Mouse (Mus musculus) adipocyte (in vitro differentiated cells): ENCODE measurements around the gene F830045P16Rik.

Experiments
- DNase-seq: peaks from one replicate; pipeline ENCODE4 v3.0.0-alpha.2; 2016; ENCODE audit warnings: low spot score

F830045P16Rik gene

GRCm38 (mm10) chr2:129536377-129536776 lies at the start of gene F830045P16Rik:
Gene F830045P16Rik, minus strand, starts transcription at chr2:129536602.
- no peak for DNase-seq

DNA sequence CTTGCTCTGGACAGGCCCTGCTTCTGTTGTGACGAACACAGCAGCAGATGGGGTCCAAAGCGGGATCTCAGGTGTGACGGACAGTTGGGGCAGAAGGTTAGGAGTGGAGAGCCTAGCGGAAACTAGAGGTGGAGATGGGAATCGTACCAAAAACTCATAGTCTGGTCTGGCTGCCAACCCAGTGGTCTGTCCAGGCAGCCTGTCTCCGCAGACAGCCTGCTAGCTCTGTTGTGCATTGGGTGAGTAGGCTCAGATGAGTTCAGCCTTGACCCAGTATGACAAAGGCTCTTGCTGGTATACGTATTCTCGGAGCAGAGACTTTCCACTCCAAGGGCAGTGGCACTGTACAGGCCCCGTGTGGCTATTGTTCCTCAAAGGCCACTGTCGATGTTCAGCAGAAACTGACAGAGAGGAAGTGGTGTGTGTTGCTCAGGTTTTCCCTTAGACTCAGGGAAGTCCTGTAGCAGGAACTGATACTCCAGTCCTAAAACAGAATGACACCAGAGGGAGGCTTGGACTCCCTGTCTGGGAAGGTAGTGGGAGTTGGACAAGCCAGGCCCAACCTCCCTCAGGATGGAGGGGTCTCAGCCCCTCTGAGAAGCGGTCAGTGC lies 49.6 kb upstream of the F830045P16Rik start:
- DNase-seq, result no peak

GRCm38 (mm10) chr2:129584905-129585304 lies 48.5 kb upstream of the F830045P16Rik start:
- no peak for DNase-seq

DNA sequence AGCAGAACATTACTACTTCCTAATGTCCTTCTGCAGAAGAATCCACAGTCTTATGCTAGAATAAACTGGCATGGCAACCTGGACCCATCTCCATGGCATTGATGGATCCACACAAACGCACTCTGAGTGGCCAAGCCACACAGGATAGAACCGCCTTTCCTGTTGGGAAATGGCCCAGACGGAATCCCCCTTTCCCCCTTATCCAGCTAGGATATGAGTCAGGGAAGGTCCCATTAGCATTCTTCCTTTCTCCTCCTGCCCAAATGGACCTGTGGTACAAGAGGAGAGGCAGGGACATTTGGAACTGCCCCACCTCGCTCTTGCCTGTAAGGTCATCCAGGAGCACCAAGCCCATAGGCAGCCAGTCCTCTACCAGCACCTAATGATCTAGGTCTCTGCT lies 45.9 kb upstream of the F830045P16Rik start:
- no peak for DNase-seq

- DNase-seq, result no peak
These were observed 45.4 kb upstream of the F830045P16Rik start for GRCm38 (mm10) chr2:129581826-129582225.

- no peak for DNase-seq
These were observed 44.3 kb upstream of the F830045P16Rik start for GRCm38 (mm10) chr2:129580656-129581055.

DNA sequence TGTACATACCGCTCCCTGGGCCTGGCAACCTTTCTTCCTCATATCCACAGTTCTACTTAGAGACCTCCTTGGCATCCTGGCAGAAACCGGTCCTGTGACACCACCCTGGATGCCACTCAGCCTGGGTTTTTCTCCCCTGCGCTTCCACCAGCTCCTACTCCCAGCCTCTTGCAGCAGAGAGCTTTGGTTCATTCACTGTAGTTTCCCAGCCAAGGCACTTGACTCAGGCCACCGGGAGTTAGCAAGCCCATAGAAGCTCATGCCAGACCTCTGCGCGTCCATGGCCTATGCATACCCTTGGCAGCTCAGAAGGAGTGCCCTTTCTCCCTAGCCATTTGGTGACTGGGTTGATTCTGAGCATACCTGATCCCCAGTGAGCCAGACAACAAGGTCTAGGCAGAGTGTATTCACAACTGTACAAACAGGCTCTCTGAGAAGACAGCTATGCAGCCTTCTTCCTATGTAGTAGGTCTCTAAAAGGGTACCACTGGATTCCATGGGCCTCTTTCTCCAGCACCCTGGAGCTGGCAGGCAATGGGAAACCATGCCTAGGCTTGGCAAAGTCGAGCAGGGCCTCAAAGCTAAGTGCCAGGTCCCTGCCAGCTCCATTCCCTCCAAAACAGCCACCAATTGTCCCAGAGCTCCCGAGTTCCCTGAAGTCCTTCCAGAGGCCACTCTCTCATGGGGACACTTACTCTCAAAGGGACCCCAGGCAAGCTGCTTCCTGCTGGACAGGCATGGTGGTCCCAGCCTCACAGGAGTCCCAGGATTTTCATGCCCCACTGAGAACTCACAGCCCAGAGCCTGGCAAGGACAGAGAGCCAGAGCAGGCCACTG lies 40.4 kb upstream of the F830045P16Rik start:
- no peak for DNase-seq

DNA sequence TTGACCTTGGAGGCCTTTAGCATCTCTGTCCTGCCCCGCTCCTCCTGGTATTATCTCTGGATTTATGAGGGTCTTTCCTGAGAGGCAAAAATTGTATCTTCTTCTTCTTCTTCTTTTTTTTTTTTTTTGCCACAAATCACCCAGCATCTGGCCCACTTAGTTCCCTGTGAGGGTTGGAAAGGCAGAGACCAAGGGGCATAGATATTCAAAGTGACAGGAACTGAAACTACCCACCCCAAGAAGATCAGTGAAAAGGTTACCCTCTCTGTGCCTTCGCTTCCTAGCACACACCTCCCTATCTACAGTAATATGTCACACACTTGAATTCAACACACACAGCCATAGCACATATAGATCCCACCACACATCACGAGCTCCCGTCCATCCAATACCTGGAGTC lies 38.7 kb upstream of the F830045P16Rik start:
- DNase-seq, result no peak

DNA sequence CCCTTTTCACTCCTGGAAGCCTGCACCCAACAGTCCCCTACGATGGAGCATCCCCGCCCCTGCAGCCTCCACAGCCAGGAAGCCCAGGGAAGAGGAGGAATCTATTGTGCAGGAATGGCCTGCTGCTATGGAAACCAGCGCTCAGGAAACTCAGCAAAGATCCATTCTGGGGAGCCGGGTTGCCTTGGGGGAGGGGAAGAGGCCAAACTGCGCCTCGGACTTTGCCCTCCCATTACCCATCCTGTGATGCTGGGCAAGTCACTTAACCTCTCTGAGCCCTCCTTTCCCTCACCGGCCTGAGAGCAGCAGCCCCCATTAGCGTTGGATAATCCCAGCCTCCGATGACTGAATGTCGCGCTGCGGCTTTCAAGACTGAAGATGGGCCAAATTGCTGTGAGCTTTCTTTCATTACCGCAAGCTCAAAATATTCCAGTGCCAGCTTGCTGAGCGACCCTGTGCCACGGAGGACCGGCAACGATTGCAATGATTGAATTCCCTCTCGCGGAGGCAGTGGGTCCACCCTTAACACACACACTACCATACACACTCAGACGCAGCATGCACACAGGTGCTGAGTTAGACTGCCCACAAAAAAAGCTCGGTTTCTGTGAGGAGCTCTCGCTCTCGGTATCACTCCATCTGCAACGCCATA lies 38.1 kb upstream of the F830045P16Rik start:
- no peak for DNase-seq

DNA sequence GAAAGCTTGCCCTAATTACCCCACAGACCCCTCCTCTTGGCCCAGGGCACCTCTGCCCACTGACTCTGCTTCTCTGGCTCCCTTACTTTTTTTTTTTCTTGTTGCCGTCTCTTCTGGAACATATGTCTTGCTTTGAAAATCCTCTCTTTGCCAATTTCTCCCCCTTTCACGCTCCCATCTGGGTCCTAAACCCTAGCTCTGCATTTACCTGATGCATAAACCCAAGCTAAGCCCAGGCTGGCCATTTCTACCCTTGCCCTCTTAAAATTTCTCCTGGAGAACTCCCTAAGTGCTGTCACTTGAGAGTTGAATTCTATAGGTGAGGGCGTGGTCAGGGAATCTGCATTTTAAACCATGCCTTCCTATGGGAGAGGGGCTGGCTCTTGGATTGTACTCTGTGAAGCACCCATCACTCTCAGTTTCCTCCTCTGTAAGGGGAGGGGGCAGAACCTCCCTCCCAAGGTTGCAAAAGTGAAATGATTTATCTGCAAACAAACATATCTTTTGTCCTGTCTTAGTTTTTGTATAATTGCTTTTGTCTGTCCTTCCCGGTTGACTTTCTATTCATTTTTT lies 37.4 kb upstream of the F830045P16Rik start:
- no peak for DNase-seq

GRCm38 (mm10) chr2:129569556-129569955 lies 33.2 kb upstream of the F830045P16Rik start:
- no peak for DNase-seq

- no peak for DNase-seq
These were observed 32.7 kb upstream of the F830045P16Rik start for GRCm38 (mm10) chr2:129569120-129569519.

- DNase-seq, result no peak
These were observed 27.7 kb upstream of the F830045P16Rik start for GRCm38 (mm10) chr2:129563944-129564709.

GRCm38 (mm10) chr2:129561796-129562195 lies 25.4 kb upstream of the F830045P16Rik start:
- DNase-seq, result no peak

DNA sequence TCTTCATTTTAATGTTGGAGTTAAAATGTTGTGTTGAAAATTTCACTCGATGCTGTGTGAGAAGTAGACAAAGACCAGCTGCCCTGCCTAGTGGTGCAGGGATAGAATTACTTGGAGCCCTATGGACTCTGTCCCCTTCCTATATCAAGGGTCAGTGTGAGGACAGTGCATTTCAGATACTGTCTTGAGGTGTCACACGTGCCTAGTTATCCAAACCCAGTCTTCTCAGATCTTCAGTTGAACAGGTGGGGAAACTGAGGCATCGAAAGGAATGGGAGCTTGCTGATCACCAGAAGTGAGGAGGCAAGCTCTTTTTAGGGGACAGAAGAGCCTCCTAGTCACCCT lies 22.4 kb upstream of the F830045P16Rik start:
- no peak for DNase-seq

GRCm38 (mm10) chr2:129558008-129558874 lies 21.8 kb upstream of the F830045P16Rik start:
- DNase-seq, result no peak

DNA sequence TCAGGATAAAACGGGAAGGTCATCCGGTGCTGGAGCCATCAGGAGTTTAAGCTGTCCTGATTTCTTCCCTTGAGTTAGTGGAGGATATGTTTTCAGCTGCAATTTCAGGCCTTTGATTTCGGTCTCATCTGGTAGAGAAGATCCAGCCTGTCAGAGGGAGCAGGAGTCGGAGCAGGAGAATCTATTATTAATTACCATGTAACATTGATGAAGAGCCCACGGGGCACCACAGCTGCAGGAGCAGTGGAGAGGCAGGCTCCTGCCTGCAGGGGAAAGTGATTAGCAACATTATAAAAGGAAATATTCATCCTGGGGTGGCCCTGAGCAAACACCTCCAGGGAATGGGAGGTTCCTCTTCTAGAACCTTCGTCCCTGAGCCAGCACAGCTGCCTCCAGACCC lies 19.7 kb upstream of the F830045P16Rik start:
- no peak for DNase-seq

- DNase-seq, result no peak
These were observed 14.4 kb upstream of the F830045P16Rik start for GRCm38 (mm10) chr2:129550781-129551180.

- no peak for DNase-seq
These were observed 13.2 kb upstream of the F830045P16Rik start for GRCm38 (mm10) chr2:129549537-129550135.

- no peak for DNase-seq
These were observed 10.4 kb upstream of the F830045P16Rik start for GRCm38 (mm10) chr2:129546772-129547171.

DNA sequence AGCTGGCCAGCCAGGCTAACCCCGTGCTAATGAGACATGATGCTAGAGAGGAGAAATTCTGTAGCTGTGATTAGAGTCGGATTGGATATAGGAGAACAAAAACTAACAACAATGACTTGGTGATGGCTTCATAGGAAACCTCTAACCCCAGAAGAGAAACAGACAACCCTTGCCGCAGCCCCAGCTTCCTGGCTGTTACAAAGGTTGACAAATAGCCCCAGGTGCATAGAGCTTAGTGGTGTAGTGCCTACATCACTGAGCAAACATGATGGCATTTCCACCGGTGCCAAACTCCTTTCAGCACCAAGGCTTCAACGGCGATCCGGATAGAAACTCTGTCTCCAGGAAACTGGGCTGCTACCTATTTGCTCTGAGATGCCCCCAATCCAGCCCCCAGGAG lies 9.2 kb upstream of the F830045P16Rik start:
- no peak for DNase-seq
